Mouse (Mus musculus) neural tube, embryonic 11.5 days (tissue): Measurements from ENCODE around the gene Syne3. TPM values are rescaled to one million over a fixed set of nuclear protein-coding genes. Genes with fewer than 3 reads are reported as not detected.

Experiments used
- ATAC-seq: fragments of 200-750 bp; cut with Nextera tagmentation; 2 replicates; pipeline ENCODE4 v1.8.0; 2017; ENCODE audit warnings: moderate number of reproducible peaks, mild to moderate bottlenecking, moderate TSS enrichment, moderate library complexity; ENCODE audit not compliant: insufficient read depth, low FRiP score, low TSS enrichment
- DNase-seq: peaks from one replicate; pipeline ENCODE4 v3.0.0-alpha.2; 2015; ENCODE audit warnings: low spot score
- H3K27ac ChIP-seq: fragments of 300-500 bp; sonication (generic); 2 replicates; pipeline ENCODE4 v1.5.1; 2014; ENCODE audit warnings: low read depth, mild to moderate bottlenecking, low read length
- H3K27me3 ChIP-seq: fragments of 300-500 bp; sonication (generic); 2 replicates; pipeline ENCODE4 v1.6.1; 2014; ENCODE audit warnings: mild to moderate bottlenecking, low read length, mixed read lengths; ENCODE audit not compliant: control insufficient read depth, insufficient read depth
- H3K36me3 ChIP-seq: fragments of 300-500 bp; sonication (generic); 2 replicates; pipeline ENCODE4 v1.6.1; 2014; ENCODE audit warnings: mild to moderate bottlenecking, low read length, moderate library complexity, mixed read lengths; ENCODE audit not compliant: control insufficient read depth, insufficient read depth
- H3K4me1 ChIP-seq: fragments of 300-500 bp; sonication (generic); 2 replicates; pipeline ENCODE4 v1.6.1; 2014; ENCODE audit warnings: low read length, mixed read lengths; ENCODE audit not compliant: control insufficient read depth, insufficient read depth
- H3K4me2 ChIP-seq: fragments of 300-500 bp; sonication (generic); 2 replicates; pipeline ENCODE4 v1.6.1; 2014; ENCODE audit warnings: low read depth, mild to moderate bottlenecking, moderate library complexity
- H3K4me3 ChIP-seq: fragments of 300-500 bp; sonication (generic); 2 replicates; pipeline ENCODE4 v1.5.1; 2014; ENCODE audit warnings: low read depth, low read length
- H3K9ac ChIP-seq: fragments of 300-500 bp; sonication (generic); 2 replicates; pipeline ENCODE4 v1.6.1; 2014; ENCODE audit warnings: mild to moderate bottlenecking, low read length
- H3K9me3 ChIP-seq: fragments of 300-500 bp; sonication (generic); 2 replicates; pipeline ENCODE4 v1.6.1; 2016; ENCODE audit warnings: low read length; ENCODE audit not compliant: control insufficient read depth
- WGBS: fragments of 180-500 bp; shearing (Covaris S2); extraction: QIAGEN DNeasy Blood & Tissue Kit; methylation state at CpG from one replicate; pipeline ENCODE4 v1.1.7; 2014; 5-methylcytosine and 5-hydroxymethylcytosine counted together
- polyA plus RNA-seq: library from polyadenylated mRNA; unstranded; fragments of >200 nt; fragmentation: Nextera tagmentation; extraction: Ambion mirVana; gene quantifications from 2 replicates; pipeline ENCODE4 v1.2.1, GENCODE M21; 2014

The Syne3 gene
- polyA plus RNA-seq, 1 experiment from 2014 or later = 0.05 TPM

GRCm38 (mm10) chr12:104997641-104998293, 11.8 kb downstream of the Syne3 start:
- Histone ChIP-seq H3K36me3 (no peaks in the 10 kb centered on the region), H3K4me3 (no peak overlapping the region), H3K27ac (no peak overlapping the region), H3K4me1 (no peaks in the 10 kb centered on the region; the same call in 1 of the 2 replicates), H3K27me3 (no peaks in the 10 kb centered on the region), H3K9me3 (no peaks in the 10 kb centered on the region), H3K4me2 (no peak overlapping the region), H3K9ac (no peak overlapping the region)
- ATAC-seq (no peak), DNase-seq (no peak)
- WGBS = 89% methylated on average over 10 of the region's 10 CpGs

GRCm38 (mm10) chr12:104997159-104997558, 12.4 kb downstream of the Syne3 start:
- Histone ChIP-seq H3K27me3 (no peaks in the 10 kb centered on the region), H3K4me3 (no peak overlapping the region), H3K27ac (no peak overlapping the region), H3K9me3 (no peaks in the 10 kb centered on the region), H3K4me1 (no peaks in the 10 kb centered on the region), H3K36me3 (no peaks in the 10 kb centered on the region), H3K9ac (no peak overlapping the region), H3K4me2 (no peak overlapping the region)
- no peak for DNase-seq
- 93% methylated on average over 10 of the region's 10 CpGs for WGBS
- ATAC-seq = no peak

GRCm38 (mm10) chr12:104996012-104996728, 13.4 kb downstream of the Syne3 start:
- H3K4me1 ChIP-seq = no peaks in the 10 kb centered on the region
- no peak overlapping the region for H3K4me2 ChIP-seq
- no peaks in the 10 kb centered on the region for H3K36me3 ChIP-seq
- no peak overlapping the region for H3K4me3 ChIP-seq
- no peak overlapping the region for H3K27ac ChIP-seq
- no peak overlapping the region for H3K9ac ChIP-seq
- WGBS = 84% methylated on average over 9 of the region's 9 CpGs
- H3K9me3 ChIP-seq = no peaks in the 10 kb centered on the region
- ATAC-seq (no peak), DNase-seq (no peak)
- H3K27me3 ChIP-seq = no peaks in the 10 kb centered on the region

GRCm38 (mm10) chr12:104995259-104995876, 14.2 kb downstream of the Syne3 start:
- Histone ChIP-seq H3K4me3 (no peak overlapping the region), H3K27ac (no peak overlapping the region), H3K36me3 (no peaks in the 10 kb centered on the region), H3K9me3 (no peaks in the 10 kb centered on the region), H3K27me3 (no peaks in the 10 kb centered on the region), H3K4me1 (no peaks in the 10 kb centered on the region), H3K4me2 (no peak overlapping the region), H3K9ac (no peak overlapping the region)
- DNase-seq (no peak), ATAC-seq (no peak)
- 87% methylated on average over 12 of the region's 12 CpGs for WGBS

- DNase-seq = no peak
- Histone ChIP-seq H3K36me3 (no peaks in the 10 kb centered on the region), H3K9me3 (no peaks in the 10 kb centered on the region), H3K4me2 (no peak overlapping the region), H3K27ac (no peak overlapping the region), H3K4me1 (no peaks in the 10 kb centered on the region), H3K9ac (no peak overlapping the region), H3K27me3 (no peaks in the 10 kb centered on the region), H3K4me3 (no peak overlapping the region)
- no peak for ATAC-seq
- WGBS = 79% methylated on average over 8 of the region's 8 CpGs
Measured at GRCm38 (mm10) chr12:104992838-104993237, 16.8 kb downstream of the Syne3 start.

GRCm38 (mm10) chr12:104992123-104992741, 17.4 kb downstream of the Syne3 start:
- H3K4me3 ChIP-seq = no peak overlapping the region
- 89% methylated on average over 10 of the region's 10 CpGs for WGBS
- DNase-seq = no peak
- no peak overlapping the region for H3K9ac ChIP-seq
- ATAC-seq = no peak
- H3K9me3 ChIP-seq = no peaks in the 10 kb centered on the region
- no peaks in the 10 kb centered on the region for H3K36me3 ChIP-seq
- no peaks in the 10 kb centered on the region for H3K4me1 ChIP-seq
- H3K27ac ChIP-seq = no peak overlapping the region
- no peaks in the 10 kb centered on the region for H3K27me3 ChIP-seq
- no peak overlapping the region for H3K4me2 ChIP-seq

GRCm38 (mm10) chr12:104990741-104991454, 18.7 kb downstream of the Syne3 start:
- no peaks in the 10 kb centered on the region for H3K9me3 ChIP-seq
- no peak overlapping the region for H3K4me3 ChIP-seq
- no peaks in the 10 kb centered on the region for H3K27me3 ChIP-seq
- no peaks in the 10 kb centered on the region for H3K36me3 ChIP-seq
- no peak overlapping the region for H3K4me2 ChIP-seq
- H3K4me1 ChIP-seq = no peaks in the 10 kb centered on the region
- 86% methylated on average over 13 of the region's 13 CpGs for WGBS
- H3K9ac ChIP-seq = no peak overlapping the region
- DNase-seq = no peak
- no peak overlapping the region for H3K27ac ChIP-seq
- ATAC-seq = no peak

GRCm38 (mm10) chr12:104987936-104988335, 21.7 kb downstream of the Syne3 start:
- Histone ChIP-seq H3K36me3 (no peaks in the 10 kb centered on the region), H3K9me3 (no peaks in the 10 kb centered on the region), H3K4me2 (no peak overlapping the region), H3K9ac (no peak overlapping the region), H3K4me1 (no peaks in the 10 kb centered on the region), H3K27me3 (no peaks in the 10 kb centered on the region), H3K27ac (no peak overlapping the region), H3K4me3 (no peak overlapping the region)
- WGBS = 56% methylated on average over 7 of the region's 7 CpGs
- DNase-seq (no peak), ATAC-seq (no peak)
